Mouse (Mus musculus) ES-Bruce4 (cell line): ENCODE data around the gene Odf3b.

Experiments
- CTCF ChIP-seq: IDR thresholded peaks from one replicate; pipeline ENCODE4 v1.8.1; 2011; ENCODE audit warnings: low read depth, low read length
- EP300 ChIP-seq: IDR thresholded peaks from 2 replicates; pipeline ENCODE4 v1.6.1; 2011; ENCODE audit warnings: low read depth, low read length; ENCODE audit not compliant: insufficient read depth

GRCm38 (mm10) chr15:89363051-89363450, 16.0 kb downstream of the Odf3b start:
- no peak for TF ChIP-seq EP300
- TF ChIP-seq CTCF, result no peak
